Mouse (Mus musculus): ENCODE measurements around the gene Lrig2.
"Not testable (repeated sequence)": the region's sequence is repeated elsewhere in the genome, so short reads cannot be mapped to it uniquely, and the experiment has no call there.

Lrig2 gene

GRCm38 (mm10) chr3:104432651-104433050, 79.1 kb downstream of the Lrig2 start:
- DNase-seq (ENCODE audit: low spot score): no peak

GRCm38 (mm10) chr3:104431848-104432159, 79.9 kb downstream of the Lrig2 start:
- DNase-seq (ENCODE audit: low spot score): peak; percentile 49

GRCm38 (mm10) chr3:104431156-104431847, 80.4 kb downstream of the Lrig2 start:
- DNase-seq (ENCODE audit: low spot score): peak; percentile 35

- not testable (repeated sequence) for DNase-seq (ENCODE audit: low spot score)
Observed at GRCm38 (mm10) chr3:104427354-104427753, 84.4 kb downstream of the Lrig2 start.

- peak; percentile 19 for DNase-seq (ENCODE audit: low spot score)
Observed at GRCm38 (mm10) chr3:104424346-104424745, 87.4 kb downstream of the Lrig2 start.

GRCm38 (mm10) chr3:104420929-104421328, 90.8 kb downstream of the Lrig2 start:
- DNase-seq (ENCODE audit: low spot score): no peak

GRCm38 (mm10) chr3:104419990-104420389, 91.7 kb downstream of the Lrig2 start:
- no peak for DNase-seq (ENCODE audit: low spot score)

- no peak for DNase-seq (ENCODE audit: low spot score)
Observed at GRCm38 (mm10) chr3:104416806-104417205, 94.9 kb downstream of the Lrig2 start.

- no peak for DNase-seq (ENCODE audit: low spot score)
Observed at GRCm38 (mm10) chr3:104412482-104412881, 99.2 kb downstream of the Lrig2 start.

GRCm38 (mm10) chr3:104407506-104407905, 104.2 kb downstream of the Lrig2 start:
- no peak for DNase-seq (ENCODE audit: low spot score)

GRCm38 (mm10) chr3:104403582-104403981, 108.1 kb downstream of the Lrig2 start:
- DNase-seq (ENCODE audit: low spot score): no peak

- no peak for DNase-seq (ENCODE audit: low spot score)
Observed at GRCm38 (mm10) chr3:104401176-104401575, 110.5 kb downstream of the Lrig2 start.

- no peak for DNase-seq (ENCODE audit: low spot score)
Observed at GRCm38 (mm10) chr3:104400126-104400525, 111.6 kb downstream of the Lrig2 start.

GRCm38 (mm10) chr3:104399296-104400045, 112.2 kb downstream of the Lrig2 start:
- DNase-seq (ENCODE audit: low spot score): no peak

- DNase-seq (ENCODE audit: low spot score): peak; percentile 40
Observed at GRCm38 (mm10) chr3:104397316-104397715, 114.4 kb downstream of the Lrig2 start.

- peak; percentile 13 for DNase-seq (ENCODE audit: low spot score)
Observed at GRCm38 (mm10) chr3:104396736-104397081, 115.0 kb downstream of the Lrig2 start.

GRCm38 (mm10) chr3:104396067-104396735, 115.5 kb downstream of the Lrig2 start:
- no peak for DNase-seq (ENCODE audit: low spot score)

GRCm38 (mm10) chr3:104390072-104390471, 121.6 kb downstream of the Lrig2 start:
- no peak for DNase-seq (ENCODE audit: low spot score)

- DNase-seq (ENCODE audit: low spot score): no peak
Observed at GRCm38 (mm10) chr3:104389449-104389848, 122.3 kb downstream of the Lrig2 start.

- peak; percentile 41 for DNase-seq (ENCODE audit: low spot score)
Observed at GRCm38 (mm10) chr3:104385587-104385986, 126.1 kb downstream of the Lrig2 start.

- DNase-seq (ENCODE audit: low spot score): peak; percentile 58
Observed at GRCm38 (mm10) chr3:104383681-104384341, 127.9 kb downstream of the Lrig2 start.

- no peak for DNase-seq (ENCODE audit: low spot score)
Observed at GRCm38 (mm10) chr3:104378228-104378627, 133.5 kb downstream of the Lrig2 start.

- DNase-seq (ENCODE audit: low spot score): peak; percentile 13
Observed at GRCm38 (mm10) chr3:104373907-104374306, 137.8 kb downstream of the Lrig2 start.

Data from MN1 (cell line).